Mouse (Mus musculus): Measurements from ENCODE around the gene Vmn1r194.
"Not testable (repeated sequence)": the region's sequence is repeated elsewhere in the genome, so short reads cannot be mapped to it uniquely, and the experiment has no call there.

The Vmn1r194 gene

GRCm38 (mm10) chr13:22243915-22244314, at the start of gene Vmn1r194:
TSS of gene Vmn1r194 (plus strand) at chr13:22244215.
- no peak for DNase-seq (ENCODE audit: low spot score in 2 of 2)

GRCm38 (mm10) chr13:22223060-22223459, 21.0 kb upstream of the Vmn1r194 start, which contains the start of gene Vmn1r193:
TSS of gene Vmn1r193 (minus strand) at chr13:22223160.
- DNase-seq (ENCODE audit: low spot score in 2 of 2): not testable (repeated sequence)

GRCm38 (mm10) chr13:22270222-22270621, 26.2 kb downstream of the Vmn1r194 start, which contains the start of gene Vmn1r195:
TSS of gene Vmn1r195 (plus strand) at chr13:22270522.
- DNase-seq (ENCODE audit: low spot score in 2 of 2): not testable (repeated sequence)

GRCm38 (mm10) chr13:22271721-22272120, 27.7 kb downstream of the Vmn1r194 start:
- no peak for DNase-seq (ENCODE audit: low spot score in 2 of 2)

- DNase-seq (ENCODE audit: low spot score in 2 of 2): no peak
These were observed 40.6 kb downstream of the Vmn1r194 start for GRCm38 (mm10) chr13:22284578-22284977.

- no peak for DNase-seq (ENCODE audit: low spot score in 2 of 2)
These were observed 45.6 kb downstream of the Vmn1r194 start, which contains the start of gene Vmn1r196 for GRCm38 (mm10) chr13:22289620-22290019. TSS of gene Vmn1r196 (plus strand) at chr13:22289920.

Data from cerebellum, postnatal 4 days (tissue).